22 mouse cellular contexts compared by ENCODE assay signal in the genomic region with DNA sequence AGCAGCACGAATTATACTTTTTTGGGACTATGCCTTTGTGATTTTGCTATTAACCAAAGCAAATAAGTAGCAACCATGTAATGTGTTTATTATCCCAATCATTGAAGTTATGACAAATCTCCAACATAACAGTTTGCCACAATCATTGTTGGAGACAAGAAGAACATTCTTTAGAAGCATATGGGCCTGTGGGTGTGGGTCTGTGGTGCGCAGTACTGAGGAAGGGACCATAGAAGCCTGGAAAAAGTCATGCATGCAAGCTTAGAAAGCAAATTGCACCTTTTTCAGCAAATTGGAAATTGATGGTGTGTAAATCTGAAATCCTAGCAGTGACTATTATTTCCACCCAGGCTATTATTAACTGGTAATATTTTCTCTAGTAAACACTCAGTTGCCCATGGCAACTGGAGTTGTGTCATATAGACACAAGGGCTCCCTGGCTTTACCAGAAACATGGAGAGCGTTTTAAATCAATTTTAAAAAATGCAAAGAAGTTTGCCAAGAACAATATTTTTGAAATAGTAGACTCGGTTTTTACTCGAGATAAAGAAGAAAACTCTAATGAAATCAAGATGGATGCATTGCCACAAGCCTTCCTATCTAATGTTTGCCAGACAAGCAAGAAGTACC.
DNase-seq lines count a peak whose midpoint lies in the region; ATAC-seq and TF ChIP-seq lines count a peak whose summit lies in the region.
"Had no signal": no experiment of that assay in that cellular context is flagged by ENCODE, and none has a peak within 500 bp of the region (broad histone marks: within the 10 kb centered on the region; RNA-seq: fewer than 3 reads in every experiment).

No protein-coding gene starts in this region.

- H3K27me3 ChIP-seq in embryonic facial prominence, embryonic 11.5 days (ENCODE audit: control insufficient read depth, insufficient read depth, low read length): no peaks in the 10 kb centered on the region
- no peaks in the 10 kb centered on the region for H3K27me3 ChIP-seq in embryonic facial prominence, embryonic 10.5 days (replicated peaks; ENCODE audit: low read depth, poor library complexity, severe bottlenecking)
- H3K27me3 ChIP-seq in kidney, adult 2 months (replicated peaks; ENCODE audit: control insufficient read depth, insufficient read depth, low read length): no peaks in the 10 kb centered on the region
- H3K27me3 ChIP-seq in embryonic facial prominence, embryonic 14.5 days (replicated peaks; ENCODE audit: control insufficient read depth, insufficient read depth, low read length): no peaks in the 10 kb centered on the region
- H3K27me3 ChIP-seq in midbrain, embryonic 15.5 days (replicated peaks): no peaks in the 10 kb centered on the region
- H3K27me3 ChIP-seq: heart, embryonic 15.5 days; hindbrain, embryonic 13.5 days; limb, embryonic 12.5 days; neural tube, embryonic 15.5 days; stomach, embryonic 15.5 days had no signal

- no peak overlapping the region for H3K9ac ChIP-seq in embryonic facial prominence, embryonic 11.5 days (replicated peaks; ENCODE audit: low read length)
- no peak overlapping the region for H3K9ac ChIP-seq in embryonic facial prominence, embryonic 14.5 days (ENCODE audit: low read depth, low read length)
- no peak overlapping the region for H3K9ac ChIP-seq in midbrain, embryonic 15.5 days
- H3K9ac ChIP-seq: heart, embryonic 15.5 days; hindbrain, embryonic 13.5 days; limb, embryonic 12.5 days; liver, embryonic 14.5 days; lung, embryonic 14.5 days; neural tube, embryonic 15.5 days; stomach, embryonic 15.5 days had no signal

- TF ChIP-seq CTCF in kidney, adult 2 months (conservative IDR thresholded peaks at IDR 0.05; ENCODE audit: insufficient read depth, insufficient read length, low read depth, low read length): no peak

- no peaks in the 10 kb centered on the region for H3K36me3 ChIP-seq in embryonic facial prominence, embryonic 11.5 days (replicated peaks; ENCODE audit: control insufficient read depth, insufficient read depth, low read depth, low read length)
- H3K36me3 ChIP-seq in embryonic facial prominence, embryonic 10.5 days (replicated peaks): no peaks in the 10 kb centered on the region
- H3K36me3 ChIP-seq in kidney, adult 2 months (ENCODE audit: control insufficient read depth, insufficient read depth, low read length): no peaks in the 10 kb centered on the region
- no peaks in the 10 kb centered on the region for H3K36me3 ChIP-seq in embryonic facial prominence, embryonic 14.5 days (ENCODE audit: control insufficient read depth, insufficient read depth, low read length)
- H3K36me3 ChIP-seq in midbrain, embryonic 15.5 days (replicated peaks): no peaks in the 10 kb centered on the region
- H3K36me3 ChIP-seq: heart, embryonic 15.5 days; hindbrain, embryonic 13.5 days; limb, embryonic 12.5 days; neural tube, embryonic 15.5 days; stomach, embryonic 15.5 days had no signal

- H3K4me3 ChIP-seq in embryonic facial prominence, embryonic 11.5 days (ENCODE audit: low read depth, low read length): no peak overlapping the region
- H3K4me3 ChIP-seq in embryonic facial prominence, embryonic 10.5 days: no peak overlapping the region
- no peak overlapping the region for H3K4me3 ChIP-seq in kidney, adult 2 months (ENCODE audit: insufficient read depth, low read depth, low read length)
- H3K4me3 ChIP-seq in embryonic facial prominence, embryonic 14.5 days (ENCODE audit: low read depth, low read length): no peak overlapping the region
- H3K4me3 ChIP-seq in midbrain, embryonic 15.5 days: no peak overlapping the region
- H3K4me3 ChIP-seq: heart, embryonic 15.5 days; hindbrain, embryonic 13.5 days; limb, embryonic 12.5 days; neural tube, embryonic 15.5 days; stomach, embryonic 15.5 days had no signal

- no peak overlapping the region for H3K27ac ChIP-seq in embryonic facial prominence, embryonic 11.5 days (replicated peaks; ENCODE audit: low read depth, low read length)
- H3K27ac ChIP-seq in embryonic facial prominence, embryonic 10.5 days (replicated peaks): no peak overlapping the region
- no peak overlapping the region for H3K27ac ChIP-seq in kidney, adult 2 months (ENCODE audit: insufficient read depth, low read depth, low read length)
- H3K27ac ChIP-seq in embryonic facial prominence, embryonic 14.5 days (replicated peaks; ENCODE audit: low read depth, low read length): 0 out of 2 replicates have a peak overlapping the region, but pooled peaks have one; percentile 16
- H3K27ac ChIP-seq in midbrain, embryonic 15.5 days: no peak overlapping the region
- H3K27ac ChIP-seq: heart, embryonic 15.5 days; hindbrain, embryonic 13.5 days; limb, embryonic 12.5 days; liver, embryonic 14.5 days; neural tube, embryonic 15.5 days; stomach, embryonic 15.5 days had no signal

- DNase-seq in embryonic facial prominence, embryonic 11.5 days (ENCODE audit: low spot score): peak; percentile 19
- DNase-seq in embryonic facial prominence, embryonic 10.5 days (ENCODE audit: low spot score): no peak
- peak; percentile 3 to 25 for DNase-seq in kidney, postnatal 4 days
- DNase-seq in kidney, adult 2 months: no peak
- peak; percentile 40 for DNase-seq in 3T3-L1 (ENCODE audit: low read depth, low spot score)
- peak; percentile 80 for DNase-seq in embryonic facial prominence, embryonic 14.5 days (ENCODE audit: low spot score)
- no peak for DNase-seq in embryo, embryonic 10.5 days (ENCODE audit: low spot score)
- DNase-seq: adrenal gland, postnatal 25 days; cerebellum, adult 9-10 months; heart, postnatal 36 days; kidney, adult 11 months; lung, embryonic 14.5 days; lung, postnatal 36 days; right cerebral cortex, adult 18-20 months; thymus, postnatal 36 days had no signal

- 83% methylated on average over 5 of the region's 5 CpGs for WGBS in embryonic facial prominence, embryonic 11.5 days
- 79% methylated on average over 5 of the region's 5 CpGs for WGBS in embryonic facial prominence, embryonic 10.5 days
- 73% methylated on average over 5 of the region's 5 CpGs for WGBS in kidney, adult 2 months
- 48% methylated on average over 5 of the region's 5 CpGs for WGBS in embryonic facial prominence, embryonic 14.5 days
- WGBS in midbrain, embryonic 15.5 days: 86% methylated on average over 5 of the region's 5 CpGs

- no peaks in the 10 kb centered on the region for H3K9me3 ChIP-seq in embryonic facial prominence, embryonic 11.5 days (replicated peaks; ENCODE audit: control insufficient read depth, low read length)
- H3K9me3 ChIP-seq in embryonic facial prominence, embryonic 10.5 days: no peaks in the 10 kb centered on the region
- H3K9me3 ChIP-seq in embryonic facial prominence, embryonic 14.5 days (ENCODE audit: control insufficient read depth, low read length): no peaks in the 10 kb centered on the region
- H3K9me3 ChIP-seq in midbrain, embryonic 15.5 days: no peaks in the 10 kb centered on the region
- H3K9me3 ChIP-seq: heart, embryonic 15.5 days; hindbrain, embryonic 13.5 days; limb, embryonic 12.5 days; neural tube, embryonic 15.5 days; stomach, embryonic 15.5 days had no signal

- TF ChIP-seq POLR2A in kidney, adult 2 months (IDR thresholded peaks at IDR 0.05; ENCODE audit: low read depth, low read length): no peak

- no peak overlapping the region for H3K4me2 ChIP-seq in embryonic facial prominence, embryonic 11.5 days (ENCODE audit: low read depth, low read length)
- no peak overlapping the region for H3K4me2 ChIP-seq in embryonic facial prominence, embryonic 14.5 days (ENCODE audit: low read depth, low read length)
- no peak overlapping the region for H3K4me2 ChIP-seq in midbrain, embryonic 15.5 days
- H3K4me2 ChIP-seq: heart, embryonic 15.5 days; hindbrain, embryonic 13.5 days; limb, embryonic 12.5 days; lung, embryonic 14.5 days; neural tube, embryonic 15.5 days; stomach, embryonic 15.5 days had no signal

- no peak for ATAC-seq in embryonic facial prominence, embryonic 11.5 days (replicated peaks; ENCODE audit: insufficient number of reproducible peaks, low FRiP score, low TSS enrichment, low read depth)
- peak; percentile 41; the same call in 1 of the 2 replicates for ATAC-seq in embryonic facial prominence, embryonic 14.5 days (ENCODE audit: low read depth)
- no peak for ATAC-seq in midbrain, embryonic 15.5 days (replicated peaks)

- H3K4me1 ChIP-seq in embryonic facial prominence, embryonic 11.5 days (ENCODE audit: control insufficient read depth, insufficient read depth, low read length): no peaks in the 10 kb centered on the region
- H3K4me1 ChIP-seq in embryonic facial prominence, embryonic 10.5 days: no peaks in the 10 kb centered on the region
- no peaks in the 10 kb centered on the region for H3K4me1 ChIP-seq in kidney, adult 2 months (ENCODE audit: control insufficient read depth, insufficient read depth, low read length)
- H3K4me1 ChIP-seq in embryonic facial prominence, embryonic 14.5 days (ENCODE audit: control insufficient read depth, insufficient read depth, low read length): peaks cover 3% of the 10 kb centered on the region; the same call in 1 of the 2 replicates
- no peaks in the 10 kb centered on the region for H3K4me1 ChIP-seq in midbrain, embryonic 15.5 days
- H3K4me1 ChIP-seq: heart, embryonic 15.5 days; hindbrain, embryonic 13.5 days; limb, embryonic 12.5 days; neural tube, embryonic 15.5 days; stomach, embryonic 15.5 days had no signal

Comparison
In these comparisons a context has a peak if more than half of its experiments do, and no peak if none do; other contexts are left out.
1. DNase-seq: peak in embryonic facial prominence, embryonic 11.5 days (single experiment), kidney, postnatal 4 days (2 of 2), 3T3-L1 (single experiment) and embryonic facial prominence, embryonic 14.5 days (single experiment); none in embryonic facial prominence, embryonic 10.5 days (single experiment), kidney, adult 2 months (single experiment) and embryo, embryonic 10.5 days (single experiment).